Mouse (Mus musculus) limb, embryonic 13.5 days (tissue): Measurements from ENCODE around the gene Fbxw13. TPM values are rescaled to one million over a fixed set of nuclear protein-coding genes. Genes with fewer than 3 reads are reported as not detected.

Source experiments
- polyA plus RNA-seq: library from polyadenylated mRNA; unstranded; fragments of >200 nt; fragmentation: Nextera tagmentation; extraction: Ambion mirVana; gene quantifications from 2 replicates; pipeline ENCODE4 v1.2.1, GENCODE M21; 2015

Fbxw13 gene
- polyA plus RNA-seq, 1 experiment from 2014 or later, result not detected

Other genes starting within 250 kb of the Fbxw13 start
- gene Col7a1, start 242.4 kb downstream of the Fbxw13 start, polyA plus RNA-seq, result 6.7 and 7.7 TPM in 2 replicates
- 0.22 and 0.33 TPM in 2 replicates for gene Ucn2, start 210.0 kb downstream of the Fbxw13 start, polyA plus RNA-seq
- gene Pfkfb4, start 204.2 kb downstream of the Fbxw13 start, polyA plus RNA-seq, result 12.3 and 14.6 TPM in 2 replicates
- gene Shisa5, start 157.4 kb downstream of the Fbxw13 start, polyA plus RNA-seq, result 84.1 and 87.1 TPM in 2 replicates
- gene Trex1, start 136.2 kb downstream of the Fbxw13 start, polyA plus RNA-seq, result 9.0 and 11.8 TPM in 2 replicates
- 29.0 and 31.1 TPM in 2 replicates for gene Atrip, start 121.9 kb downstream of the Fbxw13 start, polyA plus RNA-seq
- gene Ccdc51, start 113.5 kb downstream of the Fbxw13 start, polyA plus RNA-seq, result 13.4 and 14.2 TPM in 2 replicates
- 711 TPM in 2 replicates for gene Tma7, start 113.4 kb downstream of the Fbxw13 start, polyA plus RNA-seq
- gene Plxnb1, start 100.6 kb downstream of the Fbxw13 start, polyA plus RNA-seq, result 13.0 and 13.4 TPM in 2 replicates
- not detected in 2 replicates for gene Fbxw21, start 33.9 kb downstream of the Fbxw13 start, polyA plus RNA-seq
- not detected in 2 replicates for gene Fbxw20, start 38.8 kb upstream of the Fbxw13 start, polyA plus RNA-seq
- not detected in 2 replicates for gene Fbxw14, start 91.7 kb upstream of the Fbxw13 start, polyA plus RNA-seq
- not detected in 2 replicates for gene Fbxw28, start 143.7 kb upstream of the Fbxw13 start, polyA plus RNA-seq
- gene Fbxw22, start 208.3 kb upstream of the Fbxw13 start, polyA plus RNA-seq, result not detected in 2 replicates